Mouse (Mus musculus) small intestine, adult 2 months (tissue): Measurements from ENCODE around the gene Gm20388.

Source experiments
- CTCF ChIP-seq: fragments of 200-500 bp; IDR thresholded peaks from 2 replicates; pipeline ENCODE4 v1.5.1; 2012; ENCODE audit warnings: low read depth, mild to moderate bottlenecking, control low read depth, inconsistent platforms, low read length, moderate library complexity, mixed read lengths; ENCODE audit not compliant: insufficient replicate concordance, insufficient read length; ENCODE audit errors: extremely low read depth
- POLR2A ChIP-seq: fragments of 200-500 bp; IDR thresholded peaks from 2 replicates; pipeline ENCODE4 v1.6.1; 2012; ENCODE audit warnings: low read depth, mild to moderate bottlenecking, control low read depth, inconsistent platforms, low read length, moderate library complexity

- TF ChIP-seq CTCF (no peak), POLR2A (no peak)
These were observed 1641.9 kb downstream of the Gm20388 start for GRCm38 (mm10) chr8:121552506-121552905.
